ENCODE assay signal across 10 mouse cellular contexts in the genomic region with DNA sequence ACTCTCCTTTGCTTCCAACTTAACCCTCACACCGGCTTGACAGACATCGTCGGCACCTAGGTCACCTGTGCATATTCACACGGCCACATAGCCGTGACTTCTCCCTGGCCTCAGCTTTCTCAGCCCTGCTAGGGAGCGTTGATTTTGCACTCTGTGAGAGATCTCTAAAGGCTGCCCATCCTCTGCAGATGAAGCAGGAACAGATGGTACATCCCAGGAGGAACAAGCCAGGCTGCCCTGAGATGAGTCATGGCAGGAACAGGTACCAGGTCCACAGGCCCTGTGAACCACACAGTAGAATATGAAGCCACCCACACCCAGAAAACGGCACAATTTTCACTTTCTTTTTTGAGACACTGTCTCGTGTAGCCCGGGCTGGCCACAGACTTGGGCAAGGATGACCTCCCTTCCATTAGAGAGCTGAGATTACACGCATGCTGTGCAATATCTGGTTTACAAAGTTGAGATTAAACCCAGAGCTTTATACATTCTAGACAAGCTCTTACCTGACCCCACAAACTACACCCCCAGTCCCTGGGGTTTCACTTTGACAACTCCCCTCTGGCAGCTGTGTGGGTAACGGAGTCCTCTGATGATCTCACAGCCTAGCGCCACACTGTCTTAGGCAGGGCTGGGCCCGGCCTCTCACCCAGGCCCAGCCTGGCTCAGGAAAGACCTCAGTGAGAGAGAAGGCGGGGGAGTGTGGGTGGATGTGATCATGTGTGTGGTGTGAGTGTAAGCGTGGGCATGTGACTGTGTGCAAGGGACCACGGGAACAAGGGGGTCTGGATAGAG. TPM values are rescaled to one million over a fixed set of nuclear protein-coding genes. Genes with fewer than 3 reads are reported as not detected.
DNase-seq lines count a peak whose midpoint lies in the region; ATAC-seq lines count a peak whose summit lies in the region.
"Had no signal": no experiment of that assay in that cellular context is flagged by ENCODE, and none has a peak within 500 bp of the region (broad histone marks: within the 10 kb centered on the region; RNA-seq: fewer than 3 reads in every experiment).

No protein-coding gene starts in this region.

- peak; percentile 42 for ATAC-seq in granulocyte monocyte progenitor cell, adult 5-6 weeks (replicated peaks; ENCODE audit: poor library complexity, severe bottlenecking)

- intact Hi-C loops in left cerebral cortex, postnatal 10 days (cut with DNase I), result no loop called here

- peak; percentile 24 to 44 for DNase-seq in left cerebral cortex, adult 18-20 months (ENCODE audit: low spot score in 2 of 2)
- no peak for DNase-seq in left cerebral cortex, postnatal 10 days (ENCODE audit: extremely low spot score in 1 of 2, low spot score in 2 of 2)
- peak; percentile 60 for DNase-seq in CD4-positive, CD25-positive, alpha-beta regulatory T cell, adult 2 months (ENCODE audit: low read depth, low spot score)
- DNase-seq in NIH3T3 (ENCODE audit: low read depth), result peak; percentile 34
- no peak for DNase-seq in urinary bladder, postnatal 14 days (ENCODE audit: low spot score)
- DNase-seq in spleen, adult 12 weeks (ENCODE audit: low spot score), result no peak
- no peak for DNase-seq in spleen, adult 18-20 months
- DNase-seq: heart, adult 2 months; kidney, adult 9 months had no signal

RNA-seq across cellular contexts. Expression of a gene that starts 10.5 kb away (rescaled TPM):
- total RNA-seq in left cerebral cortex, adult 18-20 months (2021), result 10 to 100 TPM in 1 of 2 experiments, 1 to 10 TPM in 1; 9.9 to 10.3 TPM
- total RNA-seq in left cerebral cortex, postnatal 10 days (2021), result 10 to 100 TPM; 16.5 to 16.7 TPM
- total RNA-seq in granulocyte monocyte progenitor cell, adult 5-6 weeks (2014; fragmentation: Nextera tagmentation), result 34.8 and 43.7 TPM in 2 replicates
- total RNA-seq in granulocyte monocyte progenitor cell, adult 5-6 weeks (2017), result 22.0 and 26.2 TPM in 2 replicates

RNA-seq across cellular contexts. Expression of a gene that starts 36.5 kb away (rescaled TPM):
- total RNA-seq in left cerebral cortex, adult 18-20 months (2021), result under 1 TPM; 0.60 to 0.66 TPM
- 1 to 10 TPM in 1 of 2 experiments, under 1 TPM in 1; 0.56 to 1.2 TPM for total RNA-seq in left cerebral cortex, postnatal 10 days (2021)
- total RNA-seq in granulocyte monocyte progenitor cell, adult 5-6 weeks (2014; fragmentation: Nextera tagmentation), result 0.32 and 0.64 TPM in 2 replicates
- total RNA-seq in granulocyte monocyte progenitor cell, adult 5-6 weeks (2017), result 0.31 TPM in 1 of 2 replicates, not detected in the other

Comparison
In these comparisons a context has a peak if more than half of its experiments do, and no peak if none do; other contexts are left out.
1. DNase-seq: peak in left cerebral cortex, adult 18-20 months (2 of 2), CD4-positive, CD25-positive, alpha-beta regulatory T cell, adult 2 months (single experiment) and NIH3T3 (single experiment); none in left cerebral cortex, postnatal 10 days (0 of 2), urinary bladder, postnatal 14 days (single experiment), spleen, adult 12 weeks (single experiment) and spleen, adult 18-20 months (0 of 2).